ENCODE assay signal across 7 mouse cellular contexts in the genomic region with DNA sequence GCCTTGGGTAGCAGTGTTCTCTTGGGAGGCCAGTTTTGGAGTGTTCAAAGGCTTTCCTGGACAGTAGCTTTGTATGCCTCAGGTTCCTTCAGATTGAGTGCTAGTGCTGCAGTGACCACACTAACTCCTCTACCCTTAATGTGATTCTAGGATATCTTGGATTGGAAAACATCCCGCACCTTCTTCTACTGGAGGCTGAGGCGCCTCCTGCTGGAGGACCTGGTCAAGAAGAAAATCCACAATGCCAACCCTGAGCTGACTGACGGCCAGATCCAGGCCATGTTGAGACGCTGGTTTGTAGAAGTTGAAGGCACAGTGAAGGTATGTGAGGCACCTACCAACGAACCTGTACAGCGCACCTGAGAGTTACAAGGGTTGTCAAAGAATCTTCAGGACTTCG.
DNase-seq lines count a peak whose midpoint lies in the region; ATAC-seq and TF ChIP-seq lines count a peak whose summit lies in the region.
"Not testable (repeated sequence)": the region's sequence is repeated elsewhere in the genome, so short reads cannot be mapped to it uniquely, and the experiment has no call there.

No protein-coding gene starts in this region.

- DNase-seq in ZHBTc4 (ENCODE audit: low read depth, low spot score): peak; percentile 29
- DNase-seq in heart, adult 11 months: peak; percentile 41
- not testable (repeated sequence) for DNase-seq in hindbrain, postnatal 0 days (ENCODE audit: low spot score); layer of hippocampus, adult 2 months (ENCODE audit: low spot score in 2 of 2); lung, embryonic 14.5 days

- 81% methylated on average over 7 of the region's 7 CpGs for WGBS in hindbrain, postnatal 0 days
- WGBS in lung, embryonic 14.5 days: 75% methylated on average over 7 of the region's 7 CpGs
- 84% methylated on average over 7 of the region's 7 CpGs for WGBS in small intestine, adult 2 months

- not testable (repeated sequence) for H3K9me3 ChIP-seq in ES-Bruce4 (replicated peaks; ENCODE audit: control insufficient read depth, insufficient read depth, low read length, poor library complexity, severe bottlenecking); hindbrain, postnatal 0 days (ENCODE audit: low read length); lung, embryonic 14.5 days (ENCODE audit: low read depth, low read length)

- not testable (repeated sequence) for H3K9ac ChIP-seq in ES-Bruce4 (ENCODE audit: low read depth, poor library complexity, severe bottlenecking); hindbrain, postnatal 0 days (replicated peaks; ENCODE audit: low read length); lung, embryonic 14.5 days

- TF ChIP-seq POLR2A in ES-Bruce4 (IDR thresholded peaks at IDR 0.05; ENCODE audit: insufficient read depth, low read length); small intestine, adult 2 months (IDR thresholded peaks at IDR 0.05; ENCODE audit: low read depth, low read length): not testable (repeated sequence)

- H3K4me3 ChIP-seq in ES-Bruce4 (ENCODE audit: low read depth, low read length); hindbrain, postnatal 0 days (ENCODE audit: low read length); layer of hippocampus, adult 2 months; lung, embryonic 14.5 days (ENCODE audit: low read depth, low read length); small intestine, adult 2 months (ENCODE audit: low read depth, low read length): not testable (repeated sequence)

- TF ChIP-seq EP300 in ES-Bruce4 (IDR thresholded peaks at IDR 0.05; ENCODE audit: insufficient read depth, low read depth, low read length): not testable (repeated sequence)

- ATAC-seq in hindbrain, postnatal 0 days; lung, embryonic 14.5 days (ENCODE audit: insufficient read depth): not testable (repeated sequence)

- not testable (repeated sequence) for H3K27me3 ChIP-seq in ES-Bruce4 (ENCODE audit: control insufficient read depth, insufficient read depth, low read length, poor library complexity, severe bottlenecking); hindbrain, postnatal 0 days (ENCODE audit: insufficient read depth, low read length); lung, embryonic 14.5 days (ENCODE audit: insufficient read depth, low read length); small intestine, adult 2 months (ENCODE audit: control insufficient read depth, insufficient read depth, low read length)

- H3K4me1 ChIP-seq in ES-Bruce4 (ENCODE audit: control insufficient read depth, insufficient read depth, low read length); hindbrain, postnatal 0 days (ENCODE audit: insufficient read depth, low read length); lung, embryonic 14.5 days (ENCODE audit: insufficient read depth); small intestine, adult 2 months (ENCODE audit: control insufficient read depth, insufficient read depth, insufficient read length, low read length): not testable (repeated sequence)

- not testable (repeated sequence) for H3K27ac ChIP-seq in ES-Bruce4 (ENCODE audit: insufficient read depth, low read length); hindbrain, postnatal 0 days; layer of hippocampus, adult 2 months; lung, embryonic 14.5 days (ENCODE audit: low read depth); small intestine, adult 2 months (ENCODE audit: insufficient read depth, low read depth, low read length)

- H3K4me2 ChIP-seq in hindbrain, postnatal 0 days (ENCODE audit: low read depth, low read length); lung, embryonic 14.5 days: not testable (repeated sequence)

- H3K36me3 ChIP-seq in ES-Bruce4 (ENCODE audit: control insufficient read depth, insufficient read depth, low read length, poor library complexity, severe bottlenecking); small intestine, adult 2 months (ENCODE audit: control insufficient read depth, insufficient read depth, low read length): not testable (repeated sequence)
- H3K36me3 ChIP-seq in hindbrain, postnatal 0 days (ENCODE audit: insufficient read depth, low read length): peaks cover 11% of the 10 kb centered on the region
- peaks cover 25% of the 10 kb centered on the region for H3K36me3 ChIP-seq in lung, embryonic 14.5 days (ENCODE audit: insufficient read depth)

- TF ChIP-seq CTCF in ES-Bruce4 (IDR thresholded peaks at IDR 0.05; ENCODE audit: low read depth, low read length): peak; percentile 23
- TF ChIP-seq CTCF in hindbrain, postnatal 0 days (IDR thresholded peaks at IDR 0.05; ENCODE audit: low read depth): peak; percentile 26; the same call in 1 of the 2 replicates
- TF ChIP-seq CTCF in layer of hippocampus, adult 2 months (conservative IDR thresholded peaks at IDR 0.05): peak; percentile 43
- peak; percentile 23; the same call in 1 of the 2 replicates for TF ChIP-seq CTCF in lung, embryonic 14.5 days (IDR thresholded peaks at IDR 0.05; ENCODE audit: low read depth)
- peak; percentile 38; the same call in 1 of the 2 replicates for TF ChIP-seq CTCF in small intestine, adult 2 months (IDR thresholded peaks at IDR 0.05; ENCODE audit: extremely low read depth, insufficient read length, insufficient replicate concordance, low read depth, low read length)
